Mouse (Mus musculus): ENCODE data around the gene Slc27a1.
A peak's percentile ranks its signal among the peaks of the same experiment; 100 is the strongest.
"Not testable (repeated sequence)": the region's sequence is repeated elsewhere in the genome, so short reads cannot be mapped to it uniquely, and the experiment has no call there.

- not testable (repeated sequence) for TF ChIP-seq POLR2A (IDR thresholded peaks at IDR 0.05; ENCODE audit: insufficient read depth, low read length)
- TF ChIP-seq CTCF (IDR thresholded peaks at IDR 0.05; ENCODE audit: low read depth, low read length), result peak; percentile 43
These were observed 37.8 kb upstream of the Slc27a1 start for GRCm38 (mm10) chr8:71530735-71531467.
